Mouse (Mus musculus): ENCODE results near the gene Sspn.

DNA sequence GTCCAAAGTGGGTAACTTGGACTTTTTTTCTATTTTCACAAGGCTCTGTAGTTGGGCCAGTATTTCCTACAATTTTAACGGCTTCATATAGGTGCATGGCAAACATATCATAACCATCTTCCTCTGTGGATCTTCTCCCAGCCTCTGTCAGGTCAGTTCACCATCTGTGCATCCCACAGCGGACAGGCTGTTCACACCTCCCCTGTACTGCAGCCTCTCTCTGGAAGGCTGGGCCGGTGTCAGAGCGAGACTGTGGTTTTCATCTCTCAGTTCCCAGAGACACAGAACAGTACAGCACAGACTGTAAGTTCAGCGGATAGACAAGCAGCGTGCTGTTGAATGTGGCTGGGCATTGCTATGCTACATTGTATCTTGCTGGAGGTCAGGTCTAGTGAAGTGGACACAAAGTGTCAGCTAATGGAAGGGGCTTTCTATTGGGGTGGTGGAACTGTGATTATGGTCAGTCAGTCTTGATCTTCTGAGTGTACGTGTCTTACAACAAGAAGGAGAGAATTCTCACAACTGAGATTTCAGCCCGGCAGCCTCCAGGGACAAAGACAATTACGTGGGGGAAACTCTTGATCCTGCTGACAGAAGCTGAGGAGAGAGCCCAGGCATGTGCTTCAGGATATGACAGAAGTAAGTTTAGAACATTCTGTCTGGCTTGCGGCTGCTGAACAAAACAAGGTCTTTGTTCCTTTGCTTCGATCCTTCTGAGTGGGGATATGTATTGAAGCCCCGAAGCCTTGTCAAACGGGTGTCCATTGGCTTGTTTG, 21.9 kb downstream of the Sspn start:
- TF ChIP-seq EP300 (IDR thresholded peaks at IDR 0.05; ENCODE audit: low read depth in 1 of 2, low read length in 2 of 2) (no peak), CTCF (IDR thresholded peaks at IDR 0.05 in 2 of 3, conservative IDR thresholded peaks at IDR 0.05 in 1 of 3; ENCODE audit: control insufficient read depth in 1 of 3, insufficient read depth in 1 of 3, low read depth in 2 of 3, low read length in 3 of 3, poor library complexity in 1 of 3, severe bottlenecking in 1 of 3) (no peak), TAL1 (IDR thresholded peaks at IDR 0.05; ENCODE audit: low read length) (no peak), POLR2A (IDR thresholded peaks at IDR 0.05; ENCODE audit: control insufficient read depth in 1 of 2, insufficient read depth in 1 of 2, low read depth in 1 of 2, low read length in 2 of 2, poor library complexity in 1 of 2) (no peak), CHD1 (IDR thresholded peaks at IDR 0.05; ENCODE audit: low read depth, low read length) (no peak)

Data from MEL (cell line).